Mouse (Mus musculus): ENCODE measurements around the gene Rapgef4. TPM values are rescaled to one million over a fixed set of nuclear protein-coding genes. Genes with fewer than 3 reads are reported as not detected.

Rapgef4 gene
- total and polyA plus RNA-seq, 2 experiments from 2014 or later, result 48.5 to 78.6 TPM

- Histone ChIP-seq H3K27ac (ENCODE audit: low read depth, low read length) (no peak overlapping the region), H3K4me2 (ENCODE audit: low read depth, low read length, poor library complexity, severe bottlenecking) (no peak overlapping the region), H3K4me1 (ENCODE audit: insufficient read depth, low read length) (no peaks in the 10 kb centered on the region), H3K4me3 (ENCODE audit: low read depth, low read length) (no peak overlapping the region), H3K9ac (replicated peaks; ENCODE audit: low read length, poor library complexity, severe bottlenecking) (no peak overlapping the region), H3K27me3 (ENCODE audit: insufficient read depth, low read length) (peaks cover 2% of the 10 kb centered on the region; the same call in 1 of the 2 replicates), H3K36me3 (ENCODE audit: insufficient read depth, low read length) (0 out of 2 replicates have a peak, but pooled peaks cover 9% of the 10 kb centered on the region), H3K9me3 (ENCODE audit: low read length) (no peaks in the 10 kb centered on the region)
- ATAC-seq (ENCODE audit: low FRiP score) (no peak), DNase-seq (ENCODE audit: low spot score) (no peak)
- TF ChIP-seq CTCF (IDR thresholded peaks at IDR 0.05), result no peak
- 36% methylated on average over 12 of the region's 12 CpGs for WGBS
Observed at GRCm38 (mm10) chr2:72242910-72243675, 262.1 kb downstream of the Rapgef4 start.

- TF ChIP-seq CTCF (IDR thresholded peaks at IDR 0.05), result no peak
- Histone ChIP-seq H3K9me3 (ENCODE audit: low read length) (no peaks in the 10 kb centered on the region), H3K27ac (ENCODE audit: low read depth, low read length) (no peak overlapping the region), H3K9ac (replicated peaks; ENCODE audit: low read length, poor library complexity, severe bottlenecking) (no peak overlapping the region), H3K27me3 (ENCODE audit: insufficient read depth, low read length) (peaks cover 2% of the 10 kb centered on the region; the same call in 1 of the 2 replicates), H3K4me3 (ENCODE audit: low read depth, low read length) (no peak overlapping the region), H3K36me3 (ENCODE audit: insufficient read depth, low read length) (0 out of 2 replicates have a peak, but pooled peaks cover 9% of the 10 kb centered on the region), H3K4me1 (ENCODE audit: insufficient read depth, low read length) (no peaks in the 10 kb centered on the region), H3K4me2 (ENCODE audit: low read depth, low read length, poor library complexity, severe bottlenecking) (no peak overlapping the region)
- WGBS, result 65% methylated on average over 4 of the region's 4 CpGs
- no peak for DNase-seq (ENCODE audit: low spot score)
- ATAC-seq (ENCODE audit: low FRiP score), result no peak
Observed at GRCm38 (mm10) chr2:72245631-72246030, 264.6 kb downstream of the Rapgef4 start.

GRCm38 (mm10) chr2:72246376-72246775 is 265.3 kb downstream of the Rapgef4 start:
- TF ChIP-seq CTCF (IDR thresholded peaks at IDR 0.05), result no peak
- Histone ChIP-seq H3K9me3 (ENCODE audit: low read length) (no peaks in the 10 kb centered on the region), H3K4me1 (ENCODE audit: insufficient read depth, low read length) (no peaks in the 10 kb centered on the region), H3K4me2 (ENCODE audit: low read depth, low read length, poor library complexity, severe bottlenecking) (no peak overlapping the region), H3K36me3 (ENCODE audit: insufficient read depth, low read length) (0 out of 2 replicates have a peak, but pooled peaks cover 9% of the 10 kb centered on the region), H3K27ac (ENCODE audit: low read depth, low read length) (no peak overlapping the region), H3K27me3 (ENCODE audit: insufficient read depth, low read length) (peaks cover 2% of the 10 kb centered on the region; the same call in 1 of the 2 replicates), H3K4me3 (ENCODE audit: low read depth, low read length) (no peak overlapping the region), H3K9ac (replicated peaks; ENCODE audit: low read length, poor library complexity, severe bottlenecking) (no peak overlapping the region)
- 88% methylated on average over 11 of the region's 11 CpGs for WGBS
- no peak for ATAC-seq (ENCODE audit: low FRiP score)
- DNase-seq (ENCODE audit: low spot score), result no peak

GRCm38 (mm10) chr2:72247819-72248218 is 266.8 kb downstream of the Rapgef4 start:
- DNase-seq (ENCODE audit: low spot score) (no peak), ATAC-seq (ENCODE audit: low FRiP score) (no peak)
- WGBS, result 92% methylated on average over 6 of the region's 6 CpGs

GRCm38 (mm10) chr2:72252510-72253505 is 271.8 kb downstream of the Rapgef4 start:
- no peaks in the 10 kb centered on the region for H3K4me1 ChIP-seq (ENCODE audit: insufficient read depth, low read length)
- no peak for DNase-seq (ENCODE audit: low spot score)
- no peak overlapping the region for H3K4me2 ChIP-seq (ENCODE audit: low read depth, low read length, poor library complexity, severe bottlenecking)
- no peak overlapping the region for H3K4me3 ChIP-seq (ENCODE audit: low read depth, low read length)
- 50% methylated on average over 18 of the region's 18 CpGs for whole genome bisulfite sequencing
- no peak overlapping the region for H3K27ac ChIP-seq (ENCODE audit: low read depth, low read length)
- H3K9me3 ChIP-seq (ENCODE audit: low read length), result no peaks in the 10 kb centered on the region
- no peaks in the 10 kb centered on the region; the same call in 1 of the 2 replicates for H3K36me3 ChIP-seq (ENCODE audit: insufficient read depth, low read length)
- no peak for TF ChIP-seq CTCF (IDR thresholded peaks at IDR 0.05)
- H3K9ac ChIP-seq (replicated peaks; ENCODE audit: low read length, poor library complexity, severe bottlenecking), result no peak overlapping the region
- H3K27me3 ChIP-seq (ENCODE audit: insufficient read depth, low read length), result no peaks in the 10 kb centered on the region
- ATAC-seq (ENCODE audit: low FRiP score), result no peak

More at GRCm38 (mm10) chr2:72247819-72248218, 266.8 kb downstream of the Rapgef4 start:
- Histone ChIP-seq H3K4me1 (ENCODE audit: insufficient read depth, low read length) (no peaks in the 10 kb centered on the region), H3K4me3 (ENCODE audit: low read depth, low read length) (no peak overlapping the region), H3K9ac (replicated peaks; ENCODE audit: low read length, poor library complexity, severe bottlenecking) (no peak overlapping the region), H3K27me3 (ENCODE audit: insufficient read depth, low read length) (no peaks in the 10 kb centered on the region), H3K4me2 (ENCODE audit: low read depth, low read length, poor library complexity, severe bottlenecking) (no peak overlapping the region), H3K36me3 (ENCODE audit: insufficient read depth, low read length) (0 out of 2 replicates have a peak, but pooled peaks cover 7% of the 10 kb centered on the region), H3K27ac (ENCODE audit: low read depth, low read length) (no peak overlapping the region), H3K9me3 (ENCODE audit: low read length) (no peaks in the 10 kb centered on the region)
- TF ChIP-seq CTCF (IDR thresholded peaks at IDR 0.05), result no peak
